Mouse (Mus musculus) mouse embryonic stem cell (cell line): ENCODE results near the gene Nlrc5.

ENCODE experiments used
- in situ Hi-C, 2 experiments: fragments of 300-500 bp; cut with MboI; formaldehyde crosslinking; loops; 1 replicate in 1 of 2; 3 replicates in 1 of 2; pipeline ENCODE4 v1.14.3; 2019 to 2020; ENCODE audit warnings: low sequenced_read_pairs in 2 of 2, low pct_unique_long_range_greater_than_20kb in 1 of 2, mixed read lengths in 1 of 2; ENCODE audit not compliant: unreplicated experiment in 1 of 2

Gene Nlrc5

GRCm38 (mm10) chr8:94493240-94493639, 59.1 kb downstream of the Nlrc5 start:
- in situ Hi-C loops: loop anchor here (5.0 to 10.0 kb wide), 3 partner anchors 158 to 202 kb away; partner anchors contain the start of gene Pllp (in 1 of the 2)

GRCm38 (mm10) chr8:94515430-94516208, 81.5 kb downstream of the Nlrc5 start:
- in situ Hi-C loops: no loop called here

GRCm38 (mm10) chr8:94516209-94516593, 82.0 kb downstream of the Nlrc5 start:
- in situ Hi-C loops: no loop called here

DNA sequence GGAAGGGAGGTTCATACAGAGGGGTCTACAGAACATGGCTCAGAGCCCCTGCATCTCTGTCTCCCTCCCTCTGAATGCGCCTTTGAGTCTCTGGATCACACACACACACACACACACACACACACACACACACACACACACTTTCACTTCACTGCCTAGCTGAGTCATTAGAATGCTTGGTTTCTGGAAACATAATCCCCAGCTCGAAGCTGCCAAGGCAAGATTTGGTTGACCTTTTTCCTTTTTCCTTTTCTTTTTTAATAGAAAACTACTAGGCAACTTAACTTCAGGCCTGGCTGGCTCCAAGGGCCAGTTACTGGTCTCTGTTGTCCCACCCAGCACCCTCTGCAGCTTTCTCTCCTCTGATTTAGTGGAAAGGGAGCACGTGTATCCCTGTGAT, 82.6 kb downstream of the Nlrc5 start:
- in situ Hi-C loops: no loop called here

DNA sequence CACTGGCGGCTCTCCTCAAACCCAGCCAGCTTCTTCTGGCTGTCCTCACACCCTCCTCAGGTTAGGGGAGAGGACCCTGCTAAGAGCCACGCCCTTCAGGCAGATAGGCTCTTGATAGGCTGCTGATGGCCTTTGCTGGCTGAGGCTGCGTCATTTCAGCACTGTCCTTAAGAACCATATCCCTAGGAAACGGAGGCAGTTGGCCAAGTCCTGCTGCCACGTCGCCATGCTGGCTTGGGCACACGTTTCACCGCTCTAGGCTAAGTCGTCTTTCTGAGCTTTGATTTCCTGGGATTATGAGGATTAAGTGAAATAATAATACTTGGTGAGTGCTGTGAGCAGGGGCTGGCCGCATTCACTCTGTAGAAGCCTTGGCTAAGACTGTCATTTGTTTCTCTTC, 84.2 kb downstream of the Nlrc5 start:
- in situ Hi-C loops: no loop called here

- in situ Hi-C loops: no loop called here
Measured at GRCm38 (mm10) chr8:94519021-94519420, 84.9 kb downstream of the Nlrc5 start.

DNA sequence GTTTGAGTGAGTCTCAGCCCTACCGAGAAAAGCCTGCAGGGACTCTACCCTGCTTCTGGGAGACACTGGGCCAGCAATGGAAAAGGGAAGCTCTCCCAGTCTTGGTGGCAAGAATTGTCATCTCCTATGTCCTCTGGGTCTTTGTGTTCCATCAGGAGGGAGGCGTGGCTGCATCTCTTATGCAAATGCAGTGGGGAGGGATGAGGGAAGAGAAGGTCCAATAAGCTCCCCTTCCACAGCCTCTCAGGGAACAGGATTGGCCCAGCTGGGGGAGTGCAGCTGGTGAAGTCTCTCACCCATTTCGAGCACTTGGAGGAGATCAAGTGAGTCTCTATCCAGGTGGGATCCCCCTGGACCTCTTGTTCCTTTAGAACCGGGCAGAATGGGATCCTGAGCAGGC, 87.3 kb downstream of the Nlrc5 start:
- in situ Hi-C loops: no loop called here

- in situ Hi-C loops: no loop called here
Measured at GRCm38 (mm10) chr8:94522482-94522881, 88.3 kb downstream of the Nlrc5 start.

GRCm38 (mm10) chr8:94524554-94524953, 90.4 kb downstream of the Nlrc5 start:
- in situ Hi-C loops: no loop called here

- in situ Hi-C loops: no loop called here
Measured at GRCm38 (mm10) chr8:94527178-94527577, 93.0 kb downstream of the Nlrc5 start.

DNA sequence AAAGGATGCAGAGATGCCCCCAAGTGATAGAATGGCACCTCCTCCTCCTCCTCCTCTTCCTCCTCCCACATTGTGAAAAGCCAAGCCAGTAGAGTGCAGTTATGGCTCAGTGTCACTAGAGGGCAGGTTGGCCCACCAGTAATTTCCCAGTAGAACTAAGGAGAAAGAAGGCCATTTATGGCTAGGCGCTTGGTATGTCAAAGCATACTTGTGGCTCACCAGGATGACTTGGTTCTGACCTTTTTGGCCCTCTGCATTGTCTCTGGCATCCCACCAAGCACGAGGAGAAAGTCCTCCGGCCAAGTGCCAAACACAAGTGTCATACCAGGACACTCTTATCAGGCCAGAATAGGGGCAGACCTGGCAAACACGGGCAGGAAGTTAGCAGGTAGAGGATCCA, 94.1 kb downstream of the Nlrc5 start:
- in situ Hi-C loops: no loop called here

- in situ Hi-C loops: no loop called here
Measured at GRCm38 (mm10) chr8:94529875-94530274, 95.7 kb downstream of the Nlrc5 start.

GRCm38 (mm10) chr8:94530643-94531042, 96.5 kb downstream of the Nlrc5 start:
- in situ Hi-C loops: no loop called here

- in situ Hi-C loops: no loop called here
Measured at GRCm38 (mm10) chr8:94532000-94532399, 97.8 kb downstream of the Nlrc5 start.

DNA sequence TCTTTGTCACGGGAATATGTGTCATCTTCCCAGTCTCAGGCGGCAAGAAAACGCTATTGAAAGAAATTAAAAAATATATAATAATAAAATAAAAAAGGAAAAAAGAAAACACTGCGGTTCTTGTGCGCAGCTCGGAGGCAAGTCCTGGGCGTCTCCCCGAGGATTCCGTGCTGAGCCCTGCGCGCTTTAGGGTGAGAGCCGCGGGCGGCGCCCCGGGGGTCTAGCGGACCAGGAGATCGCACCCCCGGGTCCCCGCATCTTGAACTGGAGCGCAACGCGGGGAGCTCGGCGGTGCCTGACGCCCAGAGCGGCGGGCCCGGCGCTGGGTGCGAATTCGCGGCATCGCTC, 98.3 kb downstream of the Nlrc5 start:
- in situ Hi-C loops: no loop called here

DNA sequence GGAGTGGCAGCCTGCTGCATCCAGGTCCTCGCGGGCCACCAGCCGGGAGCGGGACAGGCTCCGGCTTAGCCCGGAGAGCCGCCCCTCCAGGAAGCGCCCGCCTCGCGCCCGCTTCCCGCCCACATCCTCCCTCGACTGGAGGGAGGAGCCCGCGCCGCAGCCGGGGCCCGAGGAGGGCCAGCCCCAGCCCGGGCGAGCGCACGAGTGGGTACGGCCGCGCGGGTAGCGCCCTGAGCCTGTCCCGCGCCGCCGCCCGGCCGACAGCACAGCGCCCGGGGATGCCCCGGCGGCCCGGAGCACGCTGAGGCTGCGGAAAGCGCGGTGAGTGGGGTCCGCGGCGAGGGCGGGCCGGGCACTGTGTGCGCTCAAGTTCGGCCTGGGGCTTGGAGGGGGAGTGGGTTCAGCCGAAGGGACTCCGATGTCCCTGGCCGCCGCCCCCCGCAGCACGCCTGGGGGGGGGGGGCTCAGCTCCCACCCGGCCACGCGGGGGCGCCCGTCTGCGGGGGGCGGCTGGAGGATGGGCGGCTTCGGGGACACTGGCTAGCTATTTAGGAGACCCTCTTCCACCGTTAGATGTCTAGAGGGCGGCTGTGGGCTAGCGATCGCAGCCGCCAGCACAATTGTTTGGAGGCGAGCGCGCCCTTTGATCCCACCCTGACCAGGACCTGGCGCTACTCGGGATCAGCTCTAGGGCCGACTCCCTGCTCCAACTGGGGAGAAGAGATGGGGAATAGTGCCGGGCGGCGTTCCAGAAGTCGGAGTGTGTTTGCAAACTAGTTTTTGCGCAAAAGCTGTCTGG, 98.9 kb downstream of the Nlrc5 start, which contains the start of gene Cpne2:
Gene Cpne2 (plus strand): TSS at position 118 of the 799 bp plus-strand sequence.
- in situ Hi-C loops: no loop called here

DNA sequence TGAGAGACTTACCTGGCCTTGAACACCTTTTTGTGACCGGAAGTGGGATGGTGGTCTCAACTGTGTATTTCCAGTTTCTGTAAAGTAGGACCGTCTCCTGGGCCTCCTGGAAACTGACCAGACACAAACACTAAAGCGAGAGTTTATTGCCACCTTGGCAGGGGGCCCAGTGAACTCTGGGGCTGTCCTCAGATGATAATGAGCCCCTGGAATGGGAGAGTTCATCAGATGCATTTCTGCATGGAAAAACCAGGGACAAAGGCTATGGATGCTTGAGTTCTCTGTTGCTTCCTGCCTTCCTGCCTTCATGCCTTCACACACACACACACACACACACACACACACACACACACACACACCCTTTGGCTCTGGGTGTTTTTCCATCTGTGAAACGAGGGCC, 100.5 kb downstream of the Nlrc5 start:
- in situ Hi-C loops: no loop called here

GRCm38 (mm10) chr8:94535631-94536030, 101.5 kb downstream of the Nlrc5 start:
- in situ Hi-C loops: no loop called here

DNA sequence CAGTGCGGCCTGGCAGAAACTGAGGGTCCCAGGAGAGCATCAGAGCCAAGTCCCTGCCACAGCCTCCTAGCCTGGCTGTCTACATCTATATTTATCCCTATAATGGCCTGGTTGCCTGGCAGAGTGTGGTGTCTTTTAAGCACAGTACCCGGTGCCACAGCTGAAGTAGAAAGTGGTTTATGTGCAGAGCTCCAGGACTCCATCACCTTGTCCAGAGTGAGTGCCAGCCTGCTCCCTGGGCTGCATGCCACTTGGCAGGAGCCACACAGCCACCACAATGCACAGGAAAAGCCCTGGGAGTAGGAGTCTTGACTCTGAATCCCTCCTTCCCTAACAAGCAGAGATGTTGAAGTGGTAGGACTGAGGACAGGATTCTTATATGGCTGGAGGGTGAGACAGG, 103.3 kb downstream of the Nlrc5 start:
- in situ Hi-C loops: no loop called here

DNA sequence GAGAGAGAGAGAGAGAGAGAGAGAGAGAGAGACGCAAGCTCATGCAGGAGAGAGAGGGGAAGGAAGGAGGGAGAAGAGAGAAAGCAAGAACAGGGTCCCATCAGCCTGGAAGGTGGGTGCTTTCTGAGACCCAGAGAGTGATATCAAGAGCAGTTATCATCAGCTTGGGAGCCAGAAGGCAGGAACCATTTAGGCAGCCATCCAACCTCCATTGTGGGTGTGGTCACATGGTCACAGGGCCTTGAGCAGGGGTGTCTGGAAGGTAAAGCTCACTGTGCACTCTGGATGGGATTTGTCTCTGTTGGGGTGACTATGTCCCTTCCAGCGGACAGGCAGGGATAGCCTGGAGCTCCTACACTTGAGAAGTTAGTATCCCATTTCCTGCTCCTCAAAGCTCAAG, 105.9 kb downstream of the Nlrc5 start:
- in situ Hi-C loops: no loop called here
